Mouse (Mus musculus): ENCODE measurements around the gene Bcas2.
"Not testable (repeated sequence)": the region's sequence is repeated elsewhere in the genome, so short reads cannot be mapped to it uniquely, and the experiment has no call there.

Gene Bcas2

GRCm38 (mm10) chr3:103171505-103172267, at the start of gene Bcas2:
Bcas2 (plus strand) TSS chr3:103171655.
- in situ Hi-C loops (cut with MboI, MseI), result no loop called here

- in situ Hi-C loops (cut with MboI, MseI), result no loop called here
Measured at GRCm38 (mm10) chr3:103123636-103124035, 47.8 kb upstream of the Bcas2 start.

- in situ Hi-C loops (cut with MboI, MseI), result no loop called here
Measured at GRCm38 (mm10) chr3:103126138-103126537, 45.3 kb upstream of the Bcas2 start.

GRCm38 (mm10) chr3:103127177-103127576, 44.3 kb upstream of the Bcas2 start:
- in situ Hi-C loops (cut with MboI, MseI), result no loop called here

GRCm38 (mm10) chr3:103127721-103128120, 43.7 kb upstream of the Bcas2 start:
- in situ Hi-C loops (cut with MboI, MseI), result no loop called here

- in situ Hi-C loops (cut with MboI, MseI), result no loop called here
Measured at GRCm38 (mm10) chr3:103128251-103128650, 43.2 kb upstream of the Bcas2 start.

GRCm38 (mm10) chr3:103129367-103130159, 41.9 kb upstream of the Bcas2 start:
- in situ Hi-C loops (cut with MboI, MseI), result no loop called here

GRCm38 (mm10) chr3:103130236-103130751, 41.2 kb upstream of the Bcas2 start:
- in situ Hi-C loops (cut with MboI, MseI), result no loop called here

GRCm38 (mm10) chr3:103133098-103133497, 38.4 kb upstream of the Bcas2 start:
- in situ Hi-C loops (cut with MboI, MseI), result no loop called here

GRCm38 (mm10) chr3:103136414-103137077, 34.9 kb upstream of the Bcas2 start:
- in situ Hi-C loops (cut with MboI, MseI), result no loop called here

GRCm38 (mm10) chr3:103139047-103139446, 32.4 kb upstream of the Bcas2 start:
- in situ Hi-C loops (cut with MboI, MseI), result no loop called here

- in situ Hi-C loops (cut with MboI, MseI), result not testable (repeated sequence)
Measured at GRCm38 (mm10) chr3:103140095-103140838, 31.2 kb upstream of the Bcas2 start.

GRCm38 (mm10) chr3:103141287-103141686, 30.2 kb upstream of the Bcas2 start:
- in situ Hi-C loops (cut with MboI, MseI), result no loop called here

GRCm38 (mm10) chr3:103142366-103142765, 29.1 kb upstream of the Bcas2 start:
- in situ Hi-C loops (cut with MboI, MseI), result no loop called here

GRCm38 (mm10) chr3:103145336-103145735, 26.1 kb upstream of the Bcas2 start:
- in situ Hi-C loops (cut with MboI, MseI), result no loop called here

- in situ Hi-C loops (cut with MboI, MseI), result no loop called here
Measured at GRCm38 (mm10) chr3:103145791-103146190, 25.7 kb upstream of the Bcas2 start.

- in situ Hi-C loops (cut with MboI, MseI), result no loop called here
Measured at GRCm38 (mm10) chr3:103146330-103147166, 24.9 kb upstream of the Bcas2 start.

GRCm38 (mm10) chr3:103147775-103148174, 23.7 kb upstream of the Bcas2 start:
- in situ Hi-C loops (cut with MboI, MseI), result no loop called here

GRCm38 (mm10) chr3:103148941-103149340, 22.5 kb upstream of the Bcas2 start:
- in situ Hi-C loops (cut with MboI, MseI), result no loop called here

GRCm38 (mm10) chr3:103153761-103154160, 17.7 kb upstream of the Bcas2 start:
- in situ Hi-C loops (cut with MboI, MseI), result no loop called here

Measured in T-helper 1 cell (primary cell).